Mouse (Mus musculus) urinary bladder, adult 18-20 months (tissue): Measurements from ENCODE around the gene Gpr137.
"Not testable (repeated sequence)": the region's sequence is repeated elsewhere in the genome, so short reads cannot be mapped to it uniquely, and the experiment has no call there.

ENCODE experiments used
- DNase-seq, 2 experiments: peaks; one replicate each; pipeline ENCODE4 v3.0.0; 2022; ENCODE audit warnings: low spot score in 2 of 2, mixed read lengths in 2 of 2

Gene Gpr137

DNA sequence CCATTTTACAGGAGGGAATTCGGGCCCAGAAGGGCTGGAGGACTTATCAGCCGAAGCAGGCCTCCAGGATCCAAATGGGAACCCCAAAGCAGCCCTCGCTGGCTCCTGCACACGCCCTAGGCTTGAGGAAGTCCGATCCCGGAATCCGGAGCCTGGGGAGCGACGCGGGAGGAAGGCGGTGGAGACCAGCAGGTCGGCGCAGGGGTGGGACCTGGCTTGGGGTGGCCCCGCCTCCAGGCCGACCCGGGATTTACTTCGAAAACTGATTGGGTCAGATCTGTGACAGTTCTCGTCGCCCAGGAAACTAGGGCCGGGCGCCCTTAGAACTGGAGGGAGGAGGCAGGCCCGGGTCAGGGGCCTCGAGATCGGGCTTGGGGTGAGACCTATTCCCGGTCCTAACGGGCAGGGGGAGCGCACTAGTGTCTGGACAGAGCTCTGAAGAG is at the start of gene Gpr137:
Gpr137 (minus strand) TSS at position 232 of the 443 bp plus-strand sequence.
- peak; percentile 91 to 95 for DNase-seq

DNA sequence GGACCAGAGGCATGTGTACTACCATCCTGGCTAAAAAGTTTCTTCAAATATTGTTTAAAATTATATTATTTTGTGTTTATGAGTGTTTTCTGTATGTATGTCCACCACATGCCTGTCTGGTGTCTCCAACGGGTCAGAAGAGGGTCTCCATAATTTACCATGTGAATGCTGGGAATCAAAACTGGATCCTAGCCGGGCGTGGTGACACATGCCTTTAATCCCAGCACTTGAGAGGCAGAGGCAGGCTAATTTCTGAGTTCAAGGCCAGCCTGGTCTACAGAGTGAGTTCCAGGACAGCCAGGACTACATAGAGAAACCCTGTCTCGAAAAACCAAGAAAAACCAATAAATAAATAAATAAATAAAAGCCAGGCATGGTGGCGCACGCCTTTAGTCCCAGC is 48.9 kb upstream of the Gpr137 start:
- DNase-seq, result not testable (repeated sequence)

DNA sequence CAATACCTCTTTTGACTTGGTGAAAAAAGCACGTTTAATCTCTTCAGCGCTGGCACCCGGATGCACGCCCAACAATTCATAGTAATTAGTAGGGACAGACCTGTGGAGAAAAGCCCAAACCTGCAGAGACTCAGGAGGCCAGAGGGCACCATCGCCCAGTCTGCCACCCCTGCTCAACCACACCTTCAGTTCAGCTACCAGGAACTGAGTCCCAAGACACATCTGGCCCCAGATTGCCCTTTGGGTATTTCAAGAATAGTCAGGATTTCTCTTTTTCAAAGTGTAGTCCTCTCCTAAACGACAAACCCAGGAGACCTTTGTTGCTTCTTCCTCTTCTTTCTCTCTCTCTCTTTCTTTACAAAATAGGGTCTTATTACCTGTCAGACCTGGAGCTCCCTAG is 48.4 kb upstream of the Gpr137 start:
- no peak for DNase-seq

DNA sequence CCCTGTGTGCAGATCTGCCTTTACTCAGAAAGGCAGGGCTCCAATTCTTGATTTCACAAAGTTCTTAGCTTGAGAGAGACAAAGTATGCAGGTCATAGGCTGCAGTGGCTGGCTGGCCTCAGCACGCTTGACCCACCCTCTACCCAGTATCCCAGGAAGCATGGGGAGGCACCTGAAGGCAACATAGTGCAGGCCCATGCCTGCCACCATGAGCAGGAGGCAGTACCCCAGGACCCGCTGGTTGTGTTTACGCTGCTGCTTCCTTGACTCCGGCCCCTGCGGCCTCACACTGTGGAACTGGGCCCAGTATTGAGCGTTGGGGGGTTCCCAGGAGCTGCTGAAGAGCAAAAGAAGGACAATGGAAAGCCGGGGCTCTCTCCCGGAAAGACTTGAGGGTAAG is 47.0 kb upstream of the Gpr137 start:
- DNase-seq, result peak in 1 of 2 experiments; percentile 71

DNA sequence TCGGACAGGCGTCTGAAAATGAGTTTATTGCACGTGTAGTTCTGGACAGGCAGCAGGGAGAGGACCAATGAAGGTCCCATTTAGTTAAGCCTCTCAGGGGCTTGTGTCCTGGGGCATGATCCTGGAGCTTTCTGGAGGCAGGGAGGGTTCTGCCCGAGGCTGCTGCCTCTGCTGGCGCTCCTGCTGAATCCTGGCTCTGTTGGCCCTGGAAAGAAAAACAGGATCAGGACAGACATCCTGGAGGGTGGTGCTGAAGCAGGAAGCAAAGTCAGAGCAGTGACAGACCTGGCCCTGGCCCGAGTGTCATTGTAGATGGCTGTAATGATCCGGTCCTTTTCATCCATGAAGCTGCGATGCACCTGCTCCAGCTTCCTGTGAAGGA is 45.6 kb upstream of the Gpr137 start:
- no peak for DNase-seq

DNA sequence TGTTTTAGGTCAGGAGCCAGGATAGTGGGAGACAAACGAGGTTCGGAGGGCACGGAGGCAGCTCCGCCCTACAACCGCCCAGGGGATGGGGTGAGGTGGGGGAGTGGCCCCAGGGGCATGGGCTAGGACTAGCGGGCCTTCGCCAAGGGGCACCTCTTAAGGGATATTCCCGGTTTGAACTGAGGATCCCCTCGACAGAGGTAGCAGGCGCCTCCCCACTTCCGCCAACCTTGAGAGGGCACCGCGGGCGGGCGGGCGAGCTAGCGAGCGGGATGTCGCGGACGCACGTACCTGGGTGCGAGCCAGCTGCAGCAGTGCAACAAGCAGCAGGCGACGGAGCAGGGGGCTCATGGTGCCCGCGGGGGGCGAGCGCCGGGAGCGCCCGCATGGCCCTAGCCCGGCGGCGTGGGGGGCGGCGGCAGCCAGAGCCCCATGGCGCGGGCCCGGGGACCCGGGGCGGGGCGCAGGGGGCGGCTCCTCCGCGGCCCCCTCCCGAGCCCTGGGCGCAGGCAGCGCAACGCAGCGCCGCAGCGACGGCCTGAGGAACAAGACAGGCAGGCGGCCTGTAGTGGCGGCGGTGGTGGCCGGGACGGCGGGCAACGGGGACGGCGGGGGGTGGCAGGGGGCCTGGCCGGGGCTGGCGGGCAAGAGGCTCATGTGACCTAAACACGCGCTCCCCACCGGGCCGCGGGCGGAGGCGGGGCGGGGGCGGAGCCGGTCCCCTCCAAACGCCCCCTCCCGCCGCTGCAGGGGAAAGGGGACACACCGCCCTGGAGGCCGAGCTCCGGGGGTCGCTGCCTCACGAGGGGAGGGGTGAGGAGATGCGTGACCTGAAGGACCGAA is 45.0 kb upstream of the Gpr137 start, which contains the start of gene Vegfb:
Vegfb (minus strand) TSS at position 591 of the 843 bp plus-strand sequence.
- peak; percentile 48 to 74 for DNase-seq

DNA sequence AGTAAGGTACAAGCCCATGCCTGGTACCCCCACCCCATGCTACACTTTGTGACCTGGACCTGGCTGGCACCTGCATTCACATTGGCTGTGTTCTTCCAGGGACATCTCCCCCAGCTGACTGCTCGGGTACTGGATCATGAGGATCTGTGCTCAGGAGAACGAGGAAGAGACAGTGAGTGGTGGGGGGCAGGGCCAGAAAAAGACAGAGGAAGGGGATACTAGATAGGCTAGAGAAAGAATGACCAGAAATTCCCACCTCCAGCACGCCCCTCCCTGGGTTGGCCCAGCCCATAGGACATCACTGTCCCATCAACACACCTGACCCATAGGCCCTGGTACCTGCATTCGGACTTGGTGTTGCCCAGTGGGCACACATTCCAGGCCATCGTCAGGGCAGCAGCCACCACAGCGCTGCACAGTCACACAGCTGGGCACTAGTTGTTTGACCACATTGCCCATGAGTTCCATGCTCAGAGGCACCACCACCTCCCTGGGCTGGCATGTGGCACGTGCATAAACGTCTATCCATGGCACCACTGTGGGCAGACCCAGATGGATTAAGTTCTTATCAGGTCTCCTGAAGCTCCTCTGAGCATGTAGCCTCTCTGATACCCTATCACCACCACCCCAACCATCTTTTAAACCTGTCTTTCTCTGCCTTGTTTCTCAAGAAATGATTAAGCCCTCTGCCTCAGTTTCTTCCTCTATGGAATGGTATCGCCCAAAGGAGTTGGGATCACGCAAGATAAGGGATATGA is 43.9 kb upstream of the Gpr137 start:
- DNase-seq, result no peak

DNA sequence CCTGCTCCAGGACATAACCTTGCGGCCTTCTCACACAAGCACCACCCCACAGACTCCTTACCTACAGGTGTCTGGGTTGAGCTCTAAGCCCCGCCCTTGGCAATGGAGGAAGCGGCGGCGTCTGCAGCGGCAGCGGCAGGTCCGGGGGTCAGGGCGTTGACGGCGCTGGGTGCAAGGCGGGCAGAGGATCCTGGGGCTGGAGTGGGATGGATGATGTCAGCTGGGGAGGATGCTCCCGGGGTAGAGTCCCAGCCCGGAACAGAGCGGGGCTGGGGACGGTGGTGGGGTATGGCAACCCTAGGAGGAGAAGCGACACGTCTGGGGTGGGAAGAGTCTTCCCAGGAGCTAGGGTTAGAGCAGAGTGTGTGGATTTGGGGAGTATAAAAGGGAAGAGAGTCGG is 43.0 kb upstream of the Gpr137 start:
- DNase-seq, result no peak

DNA sequence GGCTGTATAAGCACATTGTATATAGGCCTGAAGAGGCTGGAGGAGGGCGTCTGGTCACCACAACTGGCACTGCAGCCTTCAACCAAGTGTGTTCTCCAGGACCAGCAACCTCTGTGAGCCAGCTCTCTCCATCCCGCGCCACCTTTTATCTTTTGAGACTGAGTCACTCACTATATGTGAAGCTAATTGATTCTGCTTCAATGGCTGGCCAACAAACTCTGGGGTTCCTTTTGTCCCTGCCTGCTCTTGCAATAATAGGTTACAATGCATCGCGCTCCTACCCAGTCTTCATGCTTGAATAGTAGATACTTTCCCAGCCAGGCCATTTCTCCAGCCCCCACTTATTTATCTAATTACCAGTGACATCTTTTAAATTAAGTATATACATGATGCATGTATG is 41.3 kb upstream of the Gpr137 start:
- DNase-seq, result no peak

DNA sequence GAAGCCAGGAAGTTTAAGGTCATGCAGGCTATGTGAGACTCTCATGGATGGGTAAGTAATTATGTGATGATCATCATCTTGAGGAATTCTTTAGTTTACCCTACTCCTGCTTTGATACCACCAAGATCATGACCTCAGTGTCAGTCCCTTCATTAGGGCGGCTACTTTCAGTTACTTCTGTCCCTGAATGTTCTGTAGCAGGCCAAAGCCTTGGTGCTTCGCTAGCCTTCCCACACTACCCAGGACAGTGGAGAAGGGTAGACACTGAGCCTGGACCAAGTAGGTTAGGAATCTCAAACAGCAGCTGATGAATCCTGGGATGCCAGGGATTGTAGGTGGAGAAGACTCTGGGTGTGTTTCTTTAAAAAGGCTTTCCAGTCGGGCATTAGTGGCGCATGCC is 39.2 kb upstream of the Gpr137 start:
- DNase-seq, result no peak

DNA sequence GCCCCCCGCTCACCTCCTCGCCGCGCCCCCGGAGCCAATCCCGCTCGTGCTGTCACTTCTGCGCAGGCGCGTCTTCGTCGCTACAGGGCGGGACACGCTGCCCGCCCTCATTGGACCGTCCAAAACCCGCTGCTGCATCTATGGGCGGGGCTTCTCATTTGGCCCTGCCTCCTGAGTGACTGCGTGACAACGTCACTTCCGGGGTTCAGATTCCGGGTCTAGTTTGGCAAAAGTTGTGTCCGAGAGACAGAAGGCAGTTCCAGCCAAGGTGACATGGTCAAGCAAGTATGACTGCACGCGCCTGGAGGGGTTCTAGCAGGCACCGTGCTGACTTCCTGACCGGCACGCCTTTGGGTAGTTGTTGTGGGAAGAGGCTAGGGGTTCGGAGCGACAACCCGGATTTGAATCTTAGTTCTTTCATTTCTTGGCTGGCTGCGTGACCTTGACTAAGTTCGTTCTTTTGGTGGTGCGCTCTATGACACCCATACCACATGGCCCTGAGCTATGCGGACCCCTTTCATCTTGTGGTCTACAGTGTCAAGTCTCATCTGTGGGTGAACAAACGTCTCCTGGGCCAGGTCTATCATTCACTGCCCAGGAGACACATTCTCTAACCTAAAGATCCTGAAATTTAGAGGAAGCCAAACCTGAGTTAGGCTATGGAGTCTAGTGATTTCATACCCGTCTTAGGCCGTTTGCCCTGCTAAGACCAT is 38.3 kb upstream of the Gpr137 start, which contains the start of gene Fkbp2:
Fkbp2 (minus strand) TSS at position 121 of the 713 bp plus-strand sequence.
- DNase-seq, result peak in 1 of 2 experiments; percentile 99

DNA sequence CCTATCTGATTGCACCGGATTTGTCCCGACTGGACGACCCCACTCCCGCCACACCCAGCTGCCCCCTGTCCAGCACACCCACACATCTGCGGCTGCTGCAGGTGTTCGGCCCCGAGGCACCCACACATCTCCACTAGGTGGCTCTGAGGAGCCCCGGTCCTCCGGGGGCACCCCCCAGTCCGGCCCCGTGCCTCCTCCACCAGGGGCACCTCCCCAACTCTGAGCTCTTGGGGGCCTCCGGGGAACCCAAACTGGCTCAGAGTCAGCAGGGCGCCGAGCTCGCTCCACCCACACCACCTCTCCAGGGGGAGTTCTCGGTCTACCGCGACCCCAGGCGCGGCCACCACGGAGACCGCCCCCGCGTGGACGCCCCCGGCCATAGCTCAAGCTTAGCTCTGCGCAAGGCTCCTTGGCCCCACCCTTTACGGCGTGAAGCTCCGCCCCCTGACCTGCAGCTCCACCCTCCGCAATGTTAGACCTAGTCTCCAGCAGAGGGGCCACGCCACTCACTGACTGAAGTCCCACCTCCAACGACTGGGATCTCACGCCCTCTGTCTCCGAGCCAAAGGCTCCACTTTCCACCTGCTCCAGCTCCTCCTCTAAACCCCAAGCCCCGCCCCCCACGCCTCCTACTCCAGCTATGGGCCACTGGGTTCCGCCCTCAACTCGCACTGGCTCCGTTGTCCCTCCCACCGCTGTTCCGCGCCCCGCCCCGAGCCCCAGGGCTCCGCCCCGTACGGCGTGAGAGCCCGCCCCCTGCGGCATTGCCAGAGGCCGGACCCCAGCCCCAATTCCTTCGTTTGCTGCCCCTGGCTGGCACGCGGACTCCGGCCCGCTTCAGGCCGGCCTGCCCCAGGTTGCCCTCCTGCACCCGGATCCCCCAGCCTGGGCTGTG is 37.5 kb upstream of the Gpr137 start:
- peak; percentile 99 to 100 for DNase-seq

DNA sequence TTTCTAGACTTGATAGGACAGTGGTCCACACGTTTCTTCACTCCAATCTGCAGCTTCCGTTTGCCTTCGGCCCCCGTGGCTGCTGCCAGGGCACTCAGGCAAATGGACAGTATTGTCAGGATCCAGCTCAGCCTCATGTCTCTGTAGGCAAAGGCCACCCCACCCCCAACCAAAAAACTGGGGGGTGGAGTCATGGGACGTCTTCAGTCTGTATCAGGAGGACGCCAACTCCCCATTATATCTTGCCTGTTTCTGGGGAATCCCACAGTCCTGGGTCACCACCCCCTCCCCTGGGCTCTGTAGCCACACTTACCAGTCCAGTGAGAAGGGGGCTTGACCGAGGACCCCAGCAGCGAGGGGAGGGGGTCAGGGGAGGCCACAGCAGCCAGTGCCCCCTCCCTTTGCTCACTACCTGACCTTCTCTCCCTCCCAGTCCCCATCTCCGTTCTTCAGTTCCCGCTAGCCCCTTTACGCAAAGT is 36.8 kb upstream of the Gpr137 start:
- DNase-seq, result no peak

DNA sequence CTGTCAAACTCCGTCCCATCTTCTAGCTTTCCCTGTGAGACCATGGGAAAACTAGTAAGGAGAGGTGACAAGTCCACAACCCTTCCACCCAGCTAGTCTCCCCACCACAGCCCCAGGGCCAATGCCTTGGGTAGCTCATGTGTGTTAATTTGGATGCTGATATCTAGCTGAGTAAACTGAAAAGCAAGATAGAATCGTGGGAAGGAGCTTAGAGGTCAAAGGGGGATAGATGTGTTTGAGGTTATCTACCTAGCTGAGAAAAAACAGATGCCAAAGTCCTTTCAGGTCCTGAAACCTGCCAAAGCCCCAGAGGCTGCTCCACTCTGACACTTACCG is 36.3 kb upstream of the Gpr137 start:
- DNase-seq, result no peak

DNA sequence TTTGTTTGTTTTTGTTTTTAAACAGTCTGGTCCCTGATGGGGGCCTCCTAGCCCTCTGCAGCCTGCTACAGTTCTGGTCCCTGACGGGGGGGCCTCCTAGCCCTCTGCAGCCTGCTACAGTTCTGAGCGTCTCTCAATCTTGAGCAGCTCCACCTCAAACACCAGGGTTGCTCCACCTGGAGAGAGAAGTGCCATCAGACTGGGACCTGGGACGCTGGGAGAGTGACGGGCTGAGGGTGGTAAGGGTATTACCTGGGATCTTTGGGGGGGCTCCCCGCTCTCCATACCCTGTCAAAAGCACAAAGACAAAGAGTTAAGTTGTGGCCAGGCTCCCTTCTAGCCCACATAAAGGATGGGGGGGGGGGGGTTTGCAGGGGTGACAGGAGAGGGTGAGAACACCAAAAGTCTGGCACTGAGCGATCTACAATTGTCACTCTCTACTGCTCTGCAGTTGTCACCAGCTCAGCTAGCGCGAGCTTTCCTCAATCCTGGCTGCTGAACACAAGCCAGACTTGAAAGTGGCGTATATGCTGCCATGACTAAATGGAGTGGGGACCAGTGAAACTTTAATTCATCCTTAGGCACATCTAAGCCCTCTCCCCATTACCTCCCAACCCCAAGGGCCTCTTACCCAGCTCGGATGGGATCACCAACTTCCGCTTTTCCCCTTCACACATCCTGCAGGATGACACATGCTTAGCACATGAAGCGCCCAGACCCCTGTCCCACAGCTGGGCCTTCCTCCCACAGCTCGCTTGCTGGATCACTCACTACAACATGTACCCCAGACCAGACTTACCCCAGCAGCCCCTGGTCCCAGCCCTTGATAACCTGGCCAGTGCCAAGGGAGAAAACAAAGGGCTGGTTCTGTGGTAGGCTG is 35.7 kb upstream of the Gpr137 start:
- DNase-seq, result no peak

DNA sequence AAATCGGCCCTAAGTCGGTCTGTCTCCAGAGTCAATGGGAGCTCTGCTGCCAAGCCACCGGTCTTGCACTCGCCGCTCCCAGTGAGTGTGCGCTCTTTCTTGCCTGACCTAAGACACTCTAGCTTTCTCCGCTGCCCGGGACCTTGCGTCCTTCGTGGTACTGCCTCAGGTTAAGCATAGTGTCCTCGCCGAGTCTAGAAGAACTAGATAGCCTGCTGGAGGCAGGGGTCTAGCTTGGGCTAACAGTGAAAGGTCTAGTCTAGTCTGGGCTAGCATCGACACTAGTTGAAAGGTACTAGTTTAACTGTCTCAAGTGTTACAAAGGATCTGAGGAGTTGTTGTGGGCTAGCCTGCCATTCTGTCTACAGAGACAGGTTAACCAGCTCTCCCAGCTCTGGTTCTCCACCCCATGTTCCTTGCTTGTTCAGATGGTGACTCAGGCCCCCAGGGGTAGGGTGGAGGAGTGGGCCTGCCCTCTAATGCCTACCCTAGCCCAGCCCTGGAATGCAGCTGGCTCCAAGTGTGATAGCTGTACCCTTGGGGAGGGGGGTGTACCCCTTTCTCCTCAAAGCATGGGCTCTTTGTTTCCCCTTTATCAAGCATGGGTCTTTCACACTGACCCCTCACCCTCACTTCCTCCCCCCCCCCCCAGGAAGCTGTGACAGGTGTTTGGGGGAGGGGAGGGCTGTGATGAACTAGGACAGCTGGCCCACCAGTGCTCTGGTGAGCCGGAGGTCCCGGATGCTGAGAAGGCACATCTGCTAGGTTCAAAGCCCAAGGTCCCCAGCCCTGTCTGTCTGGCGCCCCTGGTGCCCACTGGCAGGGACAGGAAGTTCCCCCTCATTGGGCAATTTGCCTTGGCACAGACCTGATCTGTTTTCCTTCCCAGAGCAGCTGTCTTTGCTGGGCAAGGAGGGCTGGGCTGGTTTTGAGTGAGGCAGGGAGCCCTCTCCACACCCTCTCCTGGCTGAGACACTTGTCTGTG is 33.5 kb upstream of the Gpr137 start, which contains the start of gene Plcb3:
Plcb3 (minus strand) TSS at position 934 of the 985 bp plus-strand sequence.
- peak in 1 of 2 experiments; percentile 54 for DNase-seq

DNA sequence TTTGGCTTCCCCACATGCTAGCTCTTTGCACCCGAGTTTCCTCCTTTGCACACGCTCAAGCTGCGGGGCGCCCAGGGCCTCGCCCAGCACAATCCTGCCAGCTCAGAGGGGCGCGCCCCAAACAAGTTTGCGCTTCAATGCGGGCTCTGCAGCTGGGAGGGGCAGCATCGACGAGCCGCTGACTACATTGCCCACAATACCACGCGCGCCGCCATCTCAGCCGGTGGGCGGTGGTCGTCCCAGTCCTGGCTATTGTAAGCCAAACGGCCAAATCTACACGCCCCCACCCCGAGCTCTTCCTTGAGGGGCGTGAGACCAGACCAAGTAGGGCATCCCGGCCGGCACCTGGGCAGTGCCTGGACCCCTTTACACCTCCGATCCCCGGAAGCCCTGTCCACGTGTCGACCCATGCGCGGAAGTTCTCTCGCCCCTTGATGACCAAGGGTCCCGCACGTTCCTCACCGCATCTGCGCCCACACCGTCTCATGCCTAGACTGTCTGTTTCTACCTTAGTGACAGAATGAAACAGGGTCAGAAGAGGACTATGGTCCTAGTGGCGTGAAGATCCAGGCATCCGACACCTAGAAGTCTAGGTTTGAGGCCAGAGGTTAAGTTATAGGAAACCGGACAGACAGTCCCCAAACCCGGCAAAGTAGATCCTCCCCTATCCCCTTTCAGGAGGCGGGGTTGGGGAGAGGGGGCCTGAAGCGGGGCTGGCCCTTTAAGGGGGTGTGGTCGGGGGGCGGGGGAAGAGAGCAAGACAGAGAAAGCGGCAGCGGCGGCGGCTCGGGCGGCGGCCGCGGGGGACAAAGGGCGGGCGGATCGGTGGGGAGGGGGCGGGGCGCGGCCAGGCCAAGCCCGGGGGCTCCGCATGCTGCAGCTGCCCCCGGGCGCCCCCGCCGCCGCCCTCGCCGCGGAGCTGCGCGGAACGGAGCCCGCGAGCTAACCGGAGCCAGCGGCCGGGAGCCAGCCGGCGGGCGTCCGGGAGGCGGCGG is 32.2 kb upstream of the Gpr137 start, which contains the start of gene Ppp1r14b:
Ppp1r14b (plus strand) TSS at position 758 of the 995 bp plus-strand sequence.
- peak; percentile 78 to 88 for DNase-seq
